Mouse (Mus musculus) adrenal gland, postnatal 25 days (tissue): ENCODE results near the gene Cldn3. TPM values are rescaled to one million over a fixed set of nuclear protein-coding genes. Genes with fewer than 3 reads are reported as not detected.

Experiments used
- DNase-seq: peaks from one replicate; pipeline ENCODE4 v3.0.0; 2021; ENCODE audit warnings: mixed read lengths
- total RNA-seq: library from RNA; stranded (reverse); gene quantifications from 2 replicates; pipeline ENCODE4 v1.2.3, GENCODE M21; 2021

The Cldn3 gene
- total RNA-seq, 1 experiment from 2014 or later = 1.0 TPM

- no peak for DNase-seq
These were observed 49.8 kb downstream of the Cldn3 start for GRCm38 (mm10) chr5:135035608-135036359.

Other genes with a start within 250 kb of the Cldn3 start
- 26.9 and 30.1 TPM in 2 replicates for gene Eln, start 238.9 kb upstream of the Cldn3 start, total RNA-seq
- not detected in 2 replicates for gene Tmem270, start 79.5 kb upstream of the Cldn3 start, total RNA-seq
- gene Cldn13, start 70.7 kb upstream of the Cldn3 start, total RNA-seq = not detected in 2 replicates
- 24.9 and 39.9 TPM in 2 replicates for gene Mettl27, start 53.8 kb upstream of the Cldn3 start, total RNA-seq
- gene Cldn4, start 39.3 kb upstream of the Cldn3 start, total RNA-seq = not detected in 2 replicates
- 54.5 and 61.8 TPM in 2 replicates for gene Abhd11, start 22.9 kb downstream of the Cldn3 start, total RNA-seq
- gene Stx1a, start 37.3 kb downstream of the Cldn3 start, total RNA-seq = 10.4 and 11.1 TPM in 2 replicates
- gene Dnajc30, start 78.0 kb downstream of the Cldn3 start, total RNA-seq = 29.6 and 38.8 TPM in 2 replicates
- gene Bud23, start 78.7 kb downstream of the Cldn3 start, total RNA-seq = 58.5 and 66.1 TPM in 2 replicates
- gene Vps37d, start 92.1 kb downstream of the Cldn3 start, total RNA-seq = 2.2 and 4.1 TPM in 2 replicates
- gene Mlxipl, start 103.7 kb downstream of the Cldn3 start, total RNA-seq = 70.1 and 79.1 TPM in 2 replicates
- 31.5 and 46.0 TPM in 2 replicates for gene Tbl2, start 163.4 kb downstream of the Cldn3 start, total RNA-seq
- gene Bcl7b, start 182.1 kb downstream of the Cldn3 start, total RNA-seq = 63.2 and 64.0 TPM in 2 replicates
- gene Baz1b, start 201.1 kb downstream of the Cldn3 start, total RNA-seq = 85.7 and 114 TPM in 2 replicates